In the genomic region with DNA sequence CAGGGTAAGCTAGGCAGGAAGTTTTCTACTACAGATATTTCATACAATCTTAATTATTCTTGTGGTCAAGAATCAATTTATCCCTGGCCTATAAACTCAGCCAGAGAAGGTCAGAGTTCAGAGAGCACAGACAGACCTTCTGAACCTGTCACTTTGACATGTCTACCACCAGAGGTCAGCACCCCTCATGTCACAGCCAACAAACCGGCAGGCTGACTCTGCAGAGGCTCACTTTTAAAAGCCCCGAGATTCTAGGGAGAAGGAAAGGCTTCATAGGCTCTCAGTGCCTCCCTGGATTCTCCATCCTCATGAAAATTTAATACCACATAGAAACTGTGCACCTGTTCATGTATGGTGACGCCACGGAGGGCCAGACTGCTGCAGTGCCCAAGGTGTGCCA, we compare ENCODE assay signal across 10 mouse cellular contexts.
DNase-seq lines count a peak whose midpoint lies in the region; ATAC-seq and TF ChIP-seq lines count a peak whose summit lies in the region.
"Had no signal": no experiment of that assay in that cellular context is flagged by ENCODE, and none has a peak within 500 bp of the region (broad histone marks: within the 10 kb centered on the region; RNA-seq: fewer than 3 reads in every experiment).

No protein-coding gene starts in this region.

- ATAC-seq in kidney, embryonic 16.5 days (ENCODE audit: low FRiP score, low TSS enrichment) = no peak; the same call in 1 of the 2 replicates
- no peak for ATAC-seq in midbrain, postnatal 0 days (ENCODE audit: low FRiP score)

- peaks cover 15% of the 10 kb centered on the region for H3K4me1 ChIP-seq in kidney, embryonic 16.5 days (ENCODE audit: insufficient read depth, low read length)
- H3K4me1 ChIP-seq in cortical plate, adult 2 months (ENCODE audit: control insufficient read depth, insufficient read depth, low read length) = peaks cover 4% of the 10 kb centered on the region
- peaks cover 5% of the 10 kb centered on the region; the same call in 1 of the 2 replicates for H3K4me1 ChIP-seq in midbrain, postnatal 0 days (ENCODE audit: insufficient read depth, low read length)

- H3K27ac ChIP-seq in kidney, embryonic 16.5 days (ENCODE audit: low read length) = no peak overlapping the region
- H3K27ac ChIP-seq in cortical plate, adult 2 months (ENCODE audit: insufficient read depth, low read length) = no peak overlapping the region
- no peak overlapping the region for H3K27ac ChIP-seq in midbrain, postnatal 0 days (ENCODE audit: low read depth, low read length)
- H3K27ac ChIP-seq: embryonic facial prominence, embryonic 12.5 days; midbrain, embryonic 12.5 days had no signal

- no peak overlapping the region for H3K9ac ChIP-seq in kidney, embryonic 16.5 days (replicated peaks; ENCODE audit: low read length)
- no peak overlapping the region for H3K9ac ChIP-seq in midbrain, postnatal 0 days (replicated peaks; ENCODE audit: low read length, poor library complexity, severe bottlenecking)
- H3K9ac ChIP-seq: embryonic facial prominence, embryonic 12.5 days; midbrain, embryonic 12.5 days had no signal

- no peak overlapping the region for H3K4me2 ChIP-seq in kidney, embryonic 16.5 days (replicated peaks; ENCODE audit: low read depth, low read length)
- no peak overlapping the region for H3K4me2 ChIP-seq in midbrain, postnatal 0 days (ENCODE audit: low read depth, low read length, poor library complexity, severe bottlenecking)
- H3K4me2 ChIP-seq: embryonic facial prominence, embryonic 12.5 days; midbrain, embryonic 12.5 days had no signal

- H3K27me3 ChIP-seq in kidney, embryonic 16.5 days (ENCODE audit: insufficient read depth, low read length) = no peaks in the 10 kb centered on the region
- H3K27me3 ChIP-seq in midbrain, postnatal 0 days (ENCODE audit: insufficient read depth, low read length) = no peaks in the 10 kb centered on the region
- H3K27me3 ChIP-seq: embryonic facial prominence, embryonic 12.5 days; midbrain, embryonic 12.5 days had no signal

- H3K9me3 ChIP-seq in kidney, embryonic 16.5 days (ENCODE audit: low read length) = no peaks in the 10 kb centered on the region
- H3K9me3 ChIP-seq in midbrain, postnatal 0 days (ENCODE audit: low read length) = no peaks in the 10 kb centered on the region
- H3K9me3 ChIP-seq: embryonic facial prominence, embryonic 12.5 days; midbrain, embryonic 12.5 days had no signal

- H3K36me3 ChIP-seq in kidney, embryonic 16.5 days (ENCODE audit: insufficient read depth, low read length) = no peaks in the 10 kb centered on the region
- 0 out of 2 replicates have a peak, but pooled peaks cover 2% of the 10 kb centered on the region for H3K36me3 ChIP-seq in midbrain, postnatal 0 days (ENCODE audit: insufficient read depth, low read length)
- H3K36me3 ChIP-seq: embryonic facial prominence, embryonic 12.5 days had no signal

- DNase-seq in kidney, adult 18-20 months = peak; percentile 28
- peak; percentile 42 for DNase-seq in MN1 (ENCODE audit: low spot score)
- DNase-seq in kidney, adult 8-10 months = peak; percentile 23 to 25
- DNase-seq in midbrain, postnatal 0 days (ENCODE audit: low spot score) = peak; percentile 63
- no peak for DNase-seq in right cerebral cortex, postnatal 25 days
- DNase-seq in urinary bladder, postnatal 25 days (ENCODE audit: low spot score) = no peak

- peak; percentile 30; the same call in 1 of the 2 replicates for TF ChIP-seq CTCF in cortical plate, adult 2 months (IDR thresholded peaks at IDR 0.05; ENCODE audit: extremely low read depth, insufficient read depth, low read length)
- peak; percentile 78 for TF ChIP-seq CTCF in midbrain, postnatal 0 days (IDR thresholded peaks at IDR 0.05)

- TF ChIP-seq POLR2A in cortical plate, adult 2 months (IDR thresholded peaks at IDR 0.05; ENCODE audit: extremely low read depth, insufficient read depth, low read length) = no peak

- no peak overlapping the region for H3K4me3 ChIP-seq in kidney, embryonic 16.5 days (ENCODE audit: low read length)
- H3K4me3 ChIP-seq in cortical plate, adult 2 months (ENCODE audit: insufficient read depth, low read length) = no peak overlapping the region
- no peak overlapping the region for H3K4me3 ChIP-seq in midbrain, postnatal 0 days (ENCODE audit: low read depth, low read length)
- H3K4me3 ChIP-seq: embryonic facial prominence, embryonic 12.5 days; midbrain, embryonic 12.5 days had no signal

- WGBS in kidney, embryonic 16.5 days = 32% methylated on average over 4 of the region's 4 CpGs
- 18% methylated on average over 4 of the region's 4 CpGs for WGBS in midbrain, postnatal 0 days

Comparison
In these comparisons a context has a peak if more than half of its experiments do, and no peak if none do; other contexts are left out.
1. DNase-seq: peak in kidney, adult 18-20 months (single experiment), MN1 (single experiment), kidney, adult 8-10 months (2 of 2) and midbrain, postnatal 0 days (single experiment); none in right cerebral cortex, postnatal 25 days (single experiment) and urinary bladder, postnatal 25 days (single experiment).